Mouse (Mus musculus) retina, postnatal 1 day (tissue): ENCODE measurements at regions not wholly inside any gene's neighbourhood (a gene's known extent, or its start where the extent isn't known, plus 50 kb on each side); places are given as distances from the start of the nearest gene placed in this dataset.

Experiments
- DNase-seq: peaks from one replicate; pipeline ENCODE4 v3.0.0-alpha.2; 2012

DNA sequence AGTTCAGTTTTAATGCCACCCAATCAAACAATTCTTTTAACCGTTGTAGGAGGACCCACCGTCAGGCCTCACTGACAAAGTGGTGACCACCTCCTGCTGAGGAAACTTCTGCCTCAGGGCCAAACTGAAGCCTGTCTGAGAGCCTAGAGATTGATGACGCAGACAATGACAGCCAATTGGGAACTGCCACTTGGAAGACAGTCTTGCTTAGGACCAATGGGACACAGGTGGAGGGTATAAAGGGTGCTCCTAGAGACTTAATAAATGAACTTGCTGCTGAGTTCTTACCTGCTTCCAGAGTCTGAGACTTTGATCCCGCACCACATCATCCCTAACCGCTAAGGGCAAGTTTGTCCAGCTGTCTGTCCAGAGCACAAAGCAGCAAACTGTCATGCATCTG, 80.0 kb downstream of the Tbx4 start:
- DNase-seq: no peak

GRCm38 (mm10) chr11:85970287-85970686, 84.1 kb downstream of the Tbx4 start:
- no peak for DNase-seq

DNA sequence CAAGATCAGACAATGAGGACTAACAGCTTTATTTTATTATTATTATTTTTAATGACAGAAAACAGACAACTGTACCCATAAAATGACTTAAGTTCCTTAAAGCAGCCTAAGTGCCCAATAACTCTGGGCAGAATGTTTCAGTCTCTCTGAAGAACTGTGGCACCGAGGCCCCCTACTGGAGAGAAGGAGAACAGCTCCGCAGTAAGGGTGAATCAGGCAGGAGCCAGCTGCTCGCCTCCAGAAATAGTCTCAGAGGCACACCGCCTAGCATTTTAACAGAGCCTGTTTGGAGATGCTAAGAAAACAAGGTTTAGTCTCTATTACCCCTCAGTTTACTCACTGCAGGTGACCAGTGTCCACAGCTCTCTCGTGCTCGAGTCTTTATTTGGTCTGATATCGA, 86.2 kb downstream of the Tbx4 start:
- DNase-seq: peak; percentile 85

DNA sequence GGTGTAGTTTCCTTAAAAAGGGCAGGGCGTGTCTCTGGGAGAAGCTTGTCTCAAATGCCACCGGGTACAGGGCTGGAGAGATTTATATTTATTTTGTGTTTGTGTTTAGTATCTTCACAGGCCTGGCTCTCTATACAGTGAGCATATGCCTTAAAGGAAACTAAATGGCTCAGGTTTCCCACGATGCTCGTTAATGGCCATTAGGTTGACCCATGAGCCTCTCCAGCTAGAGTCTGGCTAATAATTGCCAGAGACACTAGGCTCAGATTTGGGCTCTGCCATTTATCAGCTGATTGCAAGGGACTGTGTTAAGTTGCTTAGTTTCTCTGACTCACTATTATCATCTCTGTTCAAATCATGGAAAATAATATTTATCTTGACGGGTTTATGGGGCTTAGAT, 87.5 kb downstream of the Tbx4 start:
- DNase-seq: no peak

- DNase-seq: no peak
Observed at GRCm38 (mm10) chr11:85976693-85977434, 90.6 kb downstream of the Tbx4 start.

GRCm38 (mm10) chr11:85980388-85980787, 94.2 kb downstream of the Tbx4 start:
- no peak for DNase-seq

DNA sequence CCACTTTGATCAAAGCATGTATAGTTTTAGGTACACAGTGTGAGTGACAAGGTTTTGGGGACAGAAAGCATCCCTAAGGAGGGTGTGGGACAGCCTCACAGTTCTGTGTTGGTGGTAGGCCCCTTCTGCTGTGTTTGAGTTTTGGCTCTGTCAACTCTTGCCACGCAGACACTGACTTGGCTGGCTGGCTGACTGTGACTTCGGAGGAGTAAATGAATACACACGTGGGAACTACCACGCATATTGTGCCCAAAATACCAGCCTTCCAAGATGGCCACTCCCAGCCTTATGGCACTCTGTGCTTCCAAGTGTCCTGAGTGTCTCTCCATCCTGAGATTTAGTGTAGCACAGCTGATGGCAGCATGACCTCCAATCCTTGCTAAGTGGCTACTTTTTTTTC, 95.3 kb downstream of the Tbx4 start:
- DNase-seq: no peak

DNA sequence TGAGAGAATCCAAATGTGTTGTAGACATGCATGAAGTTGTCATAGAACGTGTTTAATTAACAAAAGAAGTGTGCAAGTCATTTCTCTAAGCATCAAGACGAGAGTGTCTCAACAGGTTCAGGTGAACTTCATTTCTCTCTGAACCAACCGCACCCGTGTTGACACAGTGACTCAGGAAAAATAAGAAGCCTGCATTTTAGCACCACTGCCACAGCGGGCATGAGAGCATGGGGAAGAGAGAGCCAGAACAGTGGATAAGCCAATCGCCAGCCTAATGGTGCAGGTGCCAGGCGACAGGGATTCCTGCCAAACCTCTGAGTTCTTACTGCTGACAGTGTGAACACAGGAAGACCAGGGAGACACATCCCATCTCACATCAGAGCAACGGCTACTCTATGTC, 100.1 kb downstream of the Tbx4 start:
- DNase-seq: no peak

GRCm38 (mm10) chr11:85987181-85987580, 101.0 kb downstream of the Tbx4 start:
- no peak for DNase-seq

DNA sequence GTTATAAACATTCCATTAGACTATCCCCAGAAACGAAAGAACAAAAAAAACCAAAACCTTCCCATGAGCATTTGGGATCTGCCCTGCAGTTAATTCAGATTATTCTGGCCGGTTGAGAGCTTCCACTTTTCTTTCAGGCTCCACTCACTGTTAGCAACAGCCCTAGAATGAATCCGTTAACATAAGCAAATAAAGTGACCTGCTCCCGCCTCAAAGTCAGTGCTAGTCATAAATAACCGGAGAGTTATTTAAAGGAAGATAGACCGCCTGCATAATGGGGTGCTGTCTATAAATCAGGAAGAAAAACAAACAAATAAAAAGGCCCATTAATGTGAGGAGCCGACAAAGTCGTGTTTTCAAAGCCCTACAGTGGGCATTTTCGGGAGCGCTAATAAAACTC, 103.3 kb downstream of the Tbx4 start:
- peak; percentile 20 for DNase-seq

GRCm38 (mm10) chr11:85989940-85990493, 103.8 kb downstream of the Tbx4 start:
- peak; percentile 83 for DNase-seq

- peak; percentile 96 for DNase-seq
Observed at GRCm38 (mm10) chr11:85995318-85996095, 109.3 kb downstream of the Tbx4 start.

- no peak for DNase-seq
Observed at GRCm38 (mm10) chr11:85996686-85997085, 110.5 kb downstream of the Tbx4 start.

- no peak for DNase-seq
Observed at GRCm38 (mm10) chr11:86003341-86003740, 117.1 kb downstream of the Tbx4 start.

GRCm38 (mm10) chr11:86005284-86005683, 119.1 kb downstream of the Tbx4 start:
- DNase-seq: no peak

GRCm38 (mm10) chr11:86005899-86006445, 119.8 kb downstream of the Tbx4 start:
- DNase-seq: no peak

GRCm38 (mm10) chr11:86006859-86007258, 120.6 kb downstream of the Tbx4 start:
- no peak for DNase-seq
